In genomic region chr13:49738011-49738410, GRCm38 (mm10) we compare ENCODE assay signal across 26 mouse cellular contexts.
"Had no signal": no experiment of that assay in that cellular context is flagged by ENCODE, and none has a peak within 500 bp of the region (broad histone marks: within the 10 kb centered on the region; RNA-seq: fewer than 3 reads in every experiment).

No protein-coding gene starts in this region.

- H3K4me3 ChIP-seq: gastrocnemius, adult 2 months; heart, embryonic 10.5 days; heart, embryonic 12.5 days; hindbrain, embryonic 10.5 days; hindbrain, embryonic 12.5 days; intestine, embryonic 15.5 days; layer of hippocampus, adult 2 months; limb, embryonic 13.5 days; limb, embryonic 15.5 days; liver, embryonic 12.5 days had no signal

- H3K9ac ChIP-seq: heart, embryonic 12.5 days; hindbrain, embryonic 12.5 days; hindbrain, embryonic 14.5 days; intestine, embryonic 15.5 days; limb, embryonic 13.5 days; limb, embryonic 15.5 days; liver, embryonic 12.5 days; liver, embryonic 14.5 days had no signal

- H3K4me1 ChIP-seq: heart, embryonic 10.5 days; heart, embryonic 12.5 days; hindbrain, embryonic 12.5 days; intestine, embryonic 15.5 days; limb, embryonic 13.5 days; limb, embryonic 15.5 days; liver, embryonic 12.5 days had no signal

- DNase-seq: gastrocnemius, adult 2 months; gastrocnemius, postnatal 10 days; gastrocnemius, postnatal 25 days; heart, adult 18-20 months; heart, postnatal 10 days; heart, postnatal 4 days; kidney, adult 18-20 months; kidney, adult 8-10 months; kidney, postnatal 10 days; kidney, postnatal 25 days; kidney, postnatal 4 days; left cerebral cortex, postnatal 4 days had no signal

- H3K9me3 ChIP-seq: heart, embryonic 10.5 days; heart, embryonic 12.5 days; hindbrain, embryonic 10.5 days; hindbrain, embryonic 12.5 days; intestine, embryonic 15.5 days; limb, embryonic 13.5 days; limb, embryonic 15.5 days; liver, embryonic 12.5 days had no signal

- H3K27me3 ChIP-seq: heart, embryonic 12.5 days; hindbrain, embryonic 12.5 days; intestine, embryonic 15.5 days; limb, embryonic 13.5 days; limb, embryonic 15.5 days; liver, embryonic 12.5 days had no signal

- ATAC-seq: hindbrain, embryonic 16.5 days; inflammation-experienced regulatory T-cells, adult 6 months; intestine, embryonic 15.5 days; intestine, postnatal 0 days; liver, embryonic 12.5 days had no signal

- H3K27ac ChIP-seq: gastrocnemius, adult 2 months; heart, embryonic 10.5 days; hindbrain, embryonic 10.5 days; hindbrain, embryonic 12.5 days; hindbrain, embryonic 14.5 days; intestine, embryonic 15.5 days; layer of hippocampus, adult 2 months; limb, embryonic 13.5 days; limb, embryonic 15.5 days; liver, embryonic 12.5 days; liver, embryonic 14.5 days had no signal

- H3K4me2 ChIP-seq: heart, embryonic 12.5 days; hindbrain, embryonic 12.5 days; hindbrain, embryonic 14.5 days; intestine, embryonic 15.5 days; limb, embryonic 13.5 days; limb, embryonic 15.5 days; liver, embryonic 12.5 days had no signal
